Mouse (Mus musculus) ES-Bruce4 (cell line): Measurements from ENCODE around the gene Olfr1099. TPM values are rescaled to one million over a fixed set of nuclear protein-coding genes. Genes with fewer than 3 reads are reported as not detected.

Experiments
- H3K27ac ChIP-seq: 2 replicates; pipeline ENCODE4 v1.5.1; 2012; ENCODE audit warnings: low read length, inconsistent platforms; ENCODE audit not compliant: insufficient read depth
- H3K27me3 ChIP-seq: 2 replicates; pipeline ENCODE4 v1.6.1; 2012; ENCODE audit warnings: mild to moderate bottlenecking, low read length, inconsistent platforms; ENCODE audit not compliant: control insufficient read depth, poor library complexity, insufficient read depth, severe bottlenecking
- H3K36me3 ChIP-seq: 2 replicates; pipeline ENCODE4 v1.6.1; 2012; ENCODE audit warnings: inconsistent platforms, mild to moderate bottlenecking, low read length, moderate library complexity; ENCODE audit not compliant: control insufficient read depth, poor library complexity, insufficient read depth, severe bottlenecking
- H3K4me1 ChIP-seq: one replicate; pipeline ENCODE4 v1.8.1; 2011; ENCODE audit warnings: low read length; ENCODE audit not compliant: control insufficient read depth, insufficient read depth
- H3K4me3 ChIP-seq: 2 replicates; pipeline ENCODE4 v1.5.1; 2011; ENCODE audit warnings: low read depth, mild to moderate bottlenecking, low read length
- H3K9ac ChIP-seq: 2 replicates; pipeline ENCODE4 v1.6.1; 2012; ENCODE audit warnings: low read depth, mild to moderate bottlenecking, inconsistent platforms; ENCODE audit not compliant: poor library complexity, severe bottlenecking
- H3K9me3 ChIP-seq: replicated peaks from 2 replicates; pipeline ENCODE4 v1.6.1; 2012; ENCODE audit warnings: mild to moderate bottlenecking, low read length, inconsistent platforms; ENCODE audit not compliant: control insufficient read depth, poor library complexity, insufficient read depth, severe bottlenecking
- CTCF ChIP-seq: IDR thresholded peaks from one replicate; pipeline ENCODE4 v1.8.1; 2011; ENCODE audit warnings: low read depth, low read length
- EP300 ChIP-seq: IDR thresholded peaks from 2 replicates; pipeline ENCODE4 v1.6.1; 2011; ENCODE audit warnings: low read depth, low read length; ENCODE audit not compliant: insufficient read depth
- POLR2A ChIP-seq: IDR thresholded peaks from one replicate; pipeline ENCODE4 v1.8.1; 2011; ENCODE audit warnings: low read length; ENCODE audit not compliant: insufficient read depth
- polyA plus RNA-seq: library from polyadenylated mRNA; stranded (reverse); fragments of >200 nt; gene quantifications from 2 replicates; pipeline ENCODE4 v1.2.4, GENCODE M21; 2011; ENCODE audit warnings: low read depth; ENCODE audit not compliant: missing spikeins, insufficient read depth, insufficient read length

Olfr1099 gene
- not detected in 2 replicates for polyA plus RNA-seq

DNA sequence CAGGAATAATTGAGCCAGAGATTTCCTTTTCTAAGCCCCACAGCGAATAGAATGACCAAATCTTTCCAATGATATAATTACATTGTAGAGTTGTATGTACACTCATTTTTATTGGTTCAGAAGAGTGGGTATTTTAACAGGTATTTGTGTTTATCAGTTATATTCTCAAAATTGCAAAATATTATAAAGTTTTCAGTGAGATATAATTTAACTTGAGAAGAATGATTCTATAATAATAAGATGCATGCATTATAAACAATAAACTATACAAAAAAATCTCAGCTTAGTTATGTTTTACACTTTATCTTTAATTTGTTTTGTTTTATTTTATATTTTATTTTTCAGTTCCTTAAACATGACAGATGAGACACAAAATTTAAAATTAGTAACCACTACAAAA, at the start of gene Olfr1099:
Gene Olfr1099, minus strand, starts transcription at position 101 of the 400 bp plus-strand sequence.
- Histone ChIP-seq H3K27me3 (no peaks in the 10 kb centered on the region), H3K4me1 (no peaks in the 10 kb centered on the region), H3K36me3 (no peaks in the 10 kb centered on the region), H3K9me3 (no peaks in the 10 kb centered on the region), H3K27ac (no peak within 1 kb of the TSS), H3K4me3 (no peak within 1 kb of the TSS), H3K9ac (no peak within 1 kb of the TSS)
- TF ChIP-seq POLR2A, result no peak
- no peak for TF ChIP-seq EP300
- no peak for TF ChIP-seq CTCF

DNA sequence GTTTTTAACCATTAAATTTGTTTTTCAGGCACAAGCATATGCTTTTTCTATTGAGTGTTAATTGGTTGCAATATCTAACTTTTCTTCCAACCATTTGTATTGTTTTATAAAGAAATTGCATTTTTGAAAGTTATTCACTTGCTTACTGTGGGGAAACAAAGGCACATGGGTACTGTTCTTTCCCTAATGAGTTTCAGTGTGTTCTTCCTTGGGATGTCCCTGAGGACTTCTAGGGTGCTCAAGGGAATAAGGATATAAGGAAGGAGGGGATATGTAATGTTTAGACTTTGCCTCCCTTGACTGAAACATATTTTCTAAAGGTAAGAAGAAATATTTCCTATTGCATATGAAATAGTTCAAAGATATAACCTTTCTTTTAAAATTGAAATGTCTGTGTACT, 37.6 kb upstream of the Olfr1099 start, which contains the start of gene Olfr1102:
Gene Olfr1102, plus strand, starts transcription at position 301 of the 400 bp plus-strand sequence.
- no peaks in the 10 kb centered on the region for H3K36me3 ChIP-seq
- no peaks in the 10 kb centered on the region for H3K4me1 ChIP-seq
- no peak within 1 kb of the TSS for H3K4me3 ChIP-seq
- no peaks in the 10 kb centered on the region for H3K27me3 ChIP-seq
- TF ChIP-seq POLR2A, result no peak
- TF ChIP-seq CTCF, result no peak
- TF ChIP-seq EP300, result no peak
- no peaks in the 10 kb centered on the region for H3K9me3 ChIP-seq
- H3K9ac ChIP-seq, result no peak within 1 kb of the TSS
- no peak within 1 kb of the TSS for H3K27ac ChIP-seq

DNA sequence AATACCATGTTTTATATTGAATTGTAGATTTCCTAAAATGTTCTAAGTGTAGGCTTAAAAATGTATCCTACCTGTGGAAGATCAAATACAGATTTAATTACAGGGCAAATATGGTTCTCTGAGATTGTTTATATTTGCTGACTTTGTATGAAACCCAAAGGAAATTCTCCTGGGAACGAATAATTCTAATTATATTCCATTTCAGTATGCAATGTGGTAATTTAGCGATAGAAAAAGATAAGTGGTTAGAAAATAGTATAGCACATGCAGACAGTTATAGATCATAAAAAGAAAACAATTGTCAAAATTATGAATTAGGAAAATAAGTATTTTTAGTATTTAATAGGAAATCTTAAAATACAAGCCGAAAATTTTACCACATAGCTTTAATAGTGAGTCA, 30.6 kb upstream of the Olfr1099 start, which contains the start of gene Olfr1101:
Gene Olfr1101, minus strand, starts transcription at position 101 of the 400 bp plus-strand sequence.
- Histone ChIP-seq H3K9me3 (no peaks in the 10 kb centered on the region), H3K9ac (no peak within 1 kb of the TSS), H3K27me3 (no peaks in the 10 kb centered on the region), H3K4me3 (no peak within 1 kb of the TSS), H3K36me3 (no peaks in the 10 kb centered on the region), H3K27ac (no peak within 1 kb of the TSS), H3K4me1 (no peaks in the 10 kb centered on the region)
- TF ChIP-seq POLR2A (no peak), EP300 (no peak), CTCF (no peak)

DNA sequence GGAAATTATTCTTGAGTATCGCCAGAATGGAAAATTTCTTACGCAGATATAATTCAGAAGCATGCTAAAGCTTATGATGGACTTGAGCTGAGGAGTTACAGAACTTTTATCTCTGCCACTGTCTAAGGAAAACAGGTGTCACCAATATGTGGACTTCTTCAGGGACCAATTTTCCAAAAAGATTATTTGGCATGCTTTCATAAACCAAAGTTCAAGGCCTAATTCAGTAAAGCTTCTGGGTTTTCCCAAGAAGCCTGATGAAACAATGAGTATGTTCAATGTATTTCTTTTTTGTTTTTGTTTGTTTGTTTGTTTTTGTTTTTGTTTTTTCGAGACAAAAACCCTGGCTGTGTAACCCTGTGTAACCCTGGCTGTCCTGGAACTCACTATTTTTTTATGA, 19.4 kb upstream of the Olfr1099 start, which contains the start of gene Olfr1100:
Gene Olfr1100, minus strand, starts transcription at position 101 of the 400 bp plus-strand sequence.
- Histone ChIP-seq H3K27me3 (no peaks in the 10 kb centered on the region), H3K27ac (no peak within 1 kb of the TSS), H3K9ac (no peak within 1 kb of the TSS), H3K9me3 (no peaks in the 10 kb centered on the region), H3K4me1 (no peaks in the 10 kb centered on the region), H3K36me3 (no peaks in the 10 kb centered on the region), H3K4me3 (no peak within 1 kb of the TSS)
- TF ChIP-seq EP300 (no peak), CTCF (no peak), POLR2A (no peak)

DNA sequence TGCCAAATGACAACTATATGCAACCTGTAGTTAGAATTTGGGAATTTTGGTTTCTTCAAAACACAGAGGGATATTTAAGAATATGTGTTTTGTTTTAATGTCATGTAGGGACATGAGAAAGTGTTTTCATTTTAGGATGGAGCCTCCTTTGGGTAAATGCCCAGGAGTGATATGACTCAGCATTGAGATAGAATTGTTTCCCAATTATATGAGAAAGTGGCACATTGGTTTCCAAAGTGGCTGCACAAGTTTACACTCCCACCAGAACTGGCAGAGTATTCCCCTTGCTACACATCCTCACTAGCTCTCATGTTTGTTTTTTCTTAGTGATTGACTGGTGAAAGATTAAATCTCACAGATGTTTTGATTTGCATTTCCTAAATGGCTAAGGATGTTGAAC, 33.9 kb downstream of the Olfr1099 start:
- Histone ChIP-seq H3K9me3 (no peaks in the 10 kb centered on the region), H3K27me3 (no peaks in the 10 kb centered on the region), H3K4me1 (no peaks in the 10 kb centered on the region), H3K4me3 (no peak overlapping the region), H3K36me3 (no peaks in the 10 kb centered on the region), H3K27ac (no peak overlapping the region), H3K9ac (no peak overlapping the region)
- TF ChIP-seq EP300 (no peak), POLR2A (no peak), CTCF (no peak)

DNA sequence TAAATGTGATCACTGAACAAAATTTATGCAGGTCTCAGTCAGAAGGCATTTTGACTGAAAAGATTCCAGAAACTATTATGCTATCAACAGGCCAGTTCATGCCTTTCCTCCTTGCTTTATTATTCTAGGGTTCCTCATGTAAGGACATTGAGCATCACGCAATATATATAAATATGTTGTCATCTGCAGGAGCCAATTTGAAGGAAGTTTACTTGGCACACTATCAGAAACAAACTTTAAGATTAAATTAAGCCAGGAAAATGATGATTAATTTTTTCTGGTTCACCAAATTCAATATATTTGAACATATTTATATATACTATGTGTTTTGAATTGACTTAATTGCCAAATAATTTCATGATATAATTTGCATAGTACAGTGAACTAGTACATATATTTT, 36.0 kb downstream of the Olfr1099 start, which contains the start of gene Olfr1098:
Gene Olfr1098, minus strand, starts transcription at position 101 of the 400 bp plus-strand sequence.
- Histone ChIP-seq H3K4me1 (no peaks in the 10 kb centered on the region), H3K4me3 (no peak within 1 kb of the TSS), H3K9me3 (no peaks in the 10 kb centered on the region), H3K27ac (no peak within 1 kb of the TSS), H3K36me3 (no peaks in the 10 kb centered on the region), H3K9ac (no peak within 1 kb of the TSS), H3K27me3 (no peaks in the 10 kb centered on the region)
- TF ChIP-seq POLR2A, result no peak
- no peak for TF ChIP-seq EP300
- no peak for TF ChIP-seq CTCF
